Mouse (Mus musculus) intestine, postnatal 0 days (tissue): ENCODE measurements around the gene Stk32c. TPM values are rescaled to one million over a fixed set of nuclear protein-coding genes. Genes with fewer than 3 reads are reported as not detected.

Experiments
- ATAC-seq: fragments of 200-750 bp; cut with Nextera tagmentation; 2 replicates; pipeline ENCODE4 v1.8.0; 2017; ENCODE audit warnings: mild to moderate bottlenecking, moderate TSS enrichment, moderate library complexity
- H3K27ac ChIP-seq: fragments of 300-500 bp; sonication (generic); 2 replicates; pipeline ENCODE4 v1.5.1; 2014; ENCODE audit warnings: mild to moderate bottlenecking, low read depth, low read length, moderate library complexity
- H3K27me3 ChIP-seq: fragments of 300-500 bp; sonication (generic); replicated peaks from 2 replicates; pipeline ENCODE4 v1.6.1; 2014; ENCODE audit warnings: low read length, mixed read lengths; ENCODE audit not compliant: control insufficient read depth, insufficient read depth
- H3K36me3 ChIP-seq: fragments of 300-500 bp; sonication (generic); 2 replicates; pipeline ENCODE4 v1.6.1; 2014; ENCODE audit warnings: mild to moderate bottlenecking, moderate library complexity; ENCODE audit not compliant: control insufficient read depth, insufficient read depth
- H3K4me1 ChIP-seq: fragments of 300-500 bp; sonication (generic); replicated peaks from 2 replicates; pipeline ENCODE4 v1.6.1; 2014; ENCODE audit warnings: antibody characterized with exemption, low read length, mixed read lengths; ENCODE audit not compliant: control insufficient read depth, insufficient read depth
- H3K4me2 ChIP-seq: fragments of 300-500 bp; sonication (generic); replicated peaks from 2 replicates; pipeline ENCODE4 v1.6.1; 2014; ENCODE audit warnings: low read depth, mild to moderate bottlenecking, moderate library complexity
- H3K4me3 ChIP-seq: fragments of 300-500 bp; sonication (generic); 2 replicates; pipeline ENCODE4 v1.5.1; 2014; ENCODE audit warnings: low read depth, low read length
- H3K9ac ChIP-seq: fragments of 300-500 bp; sonication (generic); 2 replicates; pipeline ENCODE4 v1.6.1; 2014; ENCODE audit warnings: mild to moderate bottlenecking, low read depth, low read length
- H3K9me3 ChIP-seq: fragments of 300-500 bp; sonication (generic); 2 replicates; pipeline ENCODE4 v1.6.1; 2016; ENCODE audit warnings: mixed run types; ENCODE audit not compliant: control insufficient read depth
- CTCF ChIP-seq: sonication (generic); IDR thresholded peaks from 2 replicates; pipeline ENCODE4 v1.5.1; 2016; ENCODE audit warnings: low read depth, mild to moderate bottlenecking, control low read depth, antibody characterized with exemption, moderate library complexity
- WGBS: fragments of 180-500 bp; shearing (Covaris S2); extraction: QIAGEN DNeasy Blood & Tissue Kit; methylation state at CpG from one replicate; pipeline ENCODE4 v1.1.7; 2014; 5-methylcytosine and 5-hydroxymethylcytosine counted together
- polyA plus RNA-seq: library from polyadenylated mRNA; unstranded; fragments of >200 nt; fragmentation: Nextera tagmentation; extraction: Ambion mirVana; gene quantifications from 2 replicates; pipeline ENCODE4 v1.2.1, GENCODE M21; 2015

Stk32c gene
- polyA plus RNA-seq, 1 experiment from 2014 or later, result 0.07 TPM

DNA sequence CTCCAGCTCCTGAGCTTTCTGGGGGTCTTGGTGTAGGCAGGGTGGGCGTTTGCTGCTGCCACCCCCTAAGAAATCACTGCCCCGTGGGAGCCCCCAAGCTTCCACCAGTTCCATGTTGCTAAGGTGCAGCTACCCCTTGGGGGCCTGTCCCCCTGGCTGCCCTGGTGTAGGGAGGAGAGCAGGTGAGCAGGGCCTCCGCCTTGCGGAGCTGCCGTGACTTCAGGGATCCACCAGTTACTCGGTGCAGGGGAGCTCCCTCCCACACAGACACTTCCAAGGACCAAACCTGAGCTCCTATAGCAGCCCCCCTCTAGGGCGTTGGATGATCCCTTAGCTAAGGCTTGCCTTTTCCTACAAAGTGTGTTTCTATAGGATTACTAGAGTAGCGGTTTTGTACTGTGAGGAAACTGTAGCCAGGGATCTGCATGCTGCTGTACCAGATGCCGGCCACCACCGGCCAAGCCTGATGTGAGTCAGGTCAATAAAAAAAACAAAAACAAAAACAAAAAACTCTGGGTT is 111.8 kb downstream of the Stk32c start:
- H3K9ac ChIP-seq, result no peak overlapping the region
- no peak overlapping the region for H3K4me3 ChIP-seq
- 74% methylated on average over 10 of the region's 10 CpGs for WGBS
- no peaks in the 10 kb centered on the region for H3K27me3 ChIP-seq
- TF ChIP-seq CTCF, result no peak
- ATAC-seq, result no peak
- no peak overlapping the region for H3K27ac ChIP-seq
- no peaks in the 10 kb centered on the region for H3K36me3 ChIP-seq
- no peaks in the 10 kb centered on the region for H3K9me3 ChIP-seq
- no peaks in the 10 kb centered on the region for H3K4me1 ChIP-seq
- no peak overlapping the region for H3K4me2 ChIP-seq

DNA sequence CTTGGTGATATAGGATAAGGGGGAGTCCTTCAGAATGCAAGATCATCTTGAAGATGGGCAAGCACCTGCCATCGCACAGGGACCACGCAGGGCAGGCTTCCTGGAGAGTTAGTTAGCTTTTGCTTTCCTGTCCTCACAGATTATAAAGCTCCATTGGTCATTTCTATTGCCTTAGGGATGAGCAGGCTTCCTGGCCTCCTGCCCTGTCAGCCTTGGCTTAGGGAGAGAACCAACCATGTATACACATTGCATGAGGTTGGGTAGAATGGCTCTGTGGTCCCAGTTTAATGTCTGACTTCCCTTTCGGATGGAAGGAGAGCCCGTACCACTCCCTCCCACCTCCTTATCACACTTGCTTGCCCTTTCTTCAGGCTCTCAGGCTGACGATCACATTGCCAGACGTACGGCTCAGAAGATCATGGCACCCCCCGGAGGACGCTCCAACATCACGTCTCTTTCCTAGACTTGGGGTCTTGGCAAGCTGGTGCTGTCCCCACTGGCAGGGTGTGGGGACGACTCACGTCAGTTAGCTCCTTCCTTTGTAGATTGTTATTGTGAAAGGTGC is 112.5 kb downstream of the Stk32c start:
- WGBS, result 73% methylated on average over 12 of the region's 12 CpGs
- no peak for ATAC-seq
- no peaks in the 10 kb centered on the region for H3K9me3 ChIP-seq

DNA sequence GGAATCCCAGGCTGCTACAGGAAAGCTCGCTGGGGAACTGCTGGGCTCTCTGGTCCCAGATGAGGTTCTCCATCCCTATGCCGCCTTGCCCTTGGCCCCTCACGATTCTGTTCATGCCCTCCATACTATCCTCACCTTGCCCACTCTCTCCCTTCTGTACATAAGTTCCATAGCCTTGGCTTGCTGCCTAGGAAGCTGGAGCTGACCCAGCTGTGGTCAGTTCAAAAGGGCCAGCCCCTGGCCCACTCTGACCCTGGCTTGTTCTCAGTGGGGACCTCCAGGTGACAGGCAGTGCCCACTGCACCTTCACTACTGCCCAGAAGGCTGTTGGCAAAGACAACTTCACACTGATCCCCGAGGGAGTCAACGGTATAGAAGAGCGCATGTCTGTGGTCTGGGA is 116.7 kb downstream of the Stk32c start:
- Histone ChIP-seq H3K9ac (no peak overlapping the region), H3K27ac (no peak overlapping the region), H3K4me2 (no peak overlapping the region), H3K4me3 (no peak overlapping the region), H3K36me3 (no peaks in the 10 kb centered on the region), H3K27me3 (no peaks in the 10 kb centered on the region), H3K9me3 (no peaks in the 10 kb centered on the region), H3K4me1 (no peaks in the 10 kb centered on the region)
- ATAC-seq, result no peak
- 86% methylated on average over 6 of the region's 6 CpGs for WGBS
- no peak for TF ChIP-seq CTCF

More for the DNA sequence above, 112.5 kb downstream of the Stk32c start:
- no peak for TF ChIP-seq CTCF
- no peak overlapping the region for H3K9ac ChIP-seq
- no peak overlapping the region for H3K4me2 ChIP-seq
- no peaks in the 10 kb centered on the region for H3K36me3 ChIP-seq
- H3K4me1 ChIP-seq, result no peaks in the 10 kb centered on the region
- no peaks in the 10 kb centered on the region for H3K27me3 ChIP-seq
- no peak overlapping the region for H3K27ac ChIP-seq
- no peak overlapping the region for H3K4me3 ChIP-seq

DNA sequence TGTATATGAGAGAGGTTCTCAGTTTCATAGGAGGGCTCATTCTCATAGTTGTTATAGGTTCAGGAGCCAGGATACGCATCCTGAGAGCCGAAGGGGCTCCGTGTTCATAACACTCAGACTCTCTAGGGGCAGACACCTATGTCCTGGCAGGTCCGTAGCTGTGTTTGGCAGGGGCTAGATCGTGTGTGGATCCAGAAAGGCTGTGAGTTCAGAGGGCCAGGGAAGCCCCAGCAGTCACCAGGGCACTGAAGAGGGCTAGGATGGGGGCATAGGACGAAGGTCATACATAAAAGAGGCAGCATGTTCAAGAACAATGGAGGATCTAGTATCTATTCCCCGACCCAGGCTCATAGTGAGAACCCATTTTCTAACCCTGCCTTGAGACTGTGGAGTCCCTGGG is 117.8 kb downstream of the Stk32c start:
- ATAC-seq, result no peak
- WGBS, result 87% methylated on average over 7 of the region's 7 CpGs
- no peaks in the 10 kb centered on the region for H3K27me3 ChIP-seq
- TF ChIP-seq CTCF, result no peak
- H3K9me3 ChIP-seq, result no peaks in the 10 kb centered on the region
- no peak overlapping the region for H3K4me3 ChIP-seq
- H3K4me2 ChIP-seq, result no peak overlapping the region
- no peak overlapping the region for H3K9ac ChIP-seq
- no peak overlapping the region for H3K27ac ChIP-seq
- no peaks in the 10 kb centered on the region for H3K36me3 ChIP-seq
- H3K4me1 ChIP-seq, result no peaks in the 10 kb centered on the region

DNA sequence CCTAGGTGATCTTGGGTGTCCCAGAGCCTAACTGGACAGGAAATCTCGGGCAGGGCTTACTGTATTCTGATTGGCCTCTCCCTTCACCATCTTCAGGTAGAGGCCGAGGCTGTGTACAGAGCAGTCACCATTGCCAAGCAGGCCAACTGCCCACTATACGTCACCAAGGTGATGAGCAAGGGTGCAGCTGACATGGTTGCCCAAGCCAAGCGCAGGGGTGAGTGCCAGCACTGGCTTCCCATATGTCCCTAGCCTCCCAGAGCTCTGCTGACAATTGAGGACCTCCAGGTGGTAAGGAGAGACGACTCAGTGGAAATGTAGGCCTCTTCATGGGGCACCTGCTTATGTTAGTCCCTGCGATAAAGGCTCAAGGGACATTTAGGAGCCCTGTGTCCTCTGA is 118.3 kb downstream of the Stk32c start:
- H3K4me1 ChIP-seq, result no peaks in the 10 kb centered on the region
- no peaks in the 10 kb centered on the region for H3K9me3 ChIP-seq
- H3K27ac ChIP-seq, result no peak overlapping the region
- ATAC-seq, result no peak
- WGBS, result 79% methylated on average over 6 of the region's 6 CpGs
- no peaks in the 10 kb centered on the region for H3K36me3 ChIP-seq
- H3K4me3 ChIP-seq, result no peak overlapping the region
- no peak for TF ChIP-seq CTCF
- no peak overlapping the region for H3K4me2 ChIP-seq
- H3K9ac ChIP-seq, result no peak overlapping the region
- no peaks in the 10 kb centered on the region for H3K27me3 ChIP-seq

DNA sequence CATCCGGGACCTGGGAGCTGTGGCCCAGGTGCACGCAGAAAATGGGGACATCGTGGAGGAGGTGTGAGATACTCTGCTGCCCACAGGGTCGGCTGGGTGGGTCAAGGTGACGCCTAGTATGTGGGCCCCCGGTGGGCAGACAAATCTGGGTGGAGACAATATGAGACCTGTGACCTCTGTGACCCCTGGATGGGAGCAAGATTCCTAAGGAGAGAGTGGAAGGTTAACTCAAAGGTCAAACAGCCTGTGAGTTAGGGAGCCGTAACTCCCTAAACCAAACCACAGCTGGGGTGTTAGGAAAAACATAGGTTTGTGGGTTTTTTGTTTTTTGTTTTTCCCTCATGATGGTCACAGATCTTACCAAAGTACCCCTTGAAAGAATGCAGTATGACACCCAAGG is 119.3 kb downstream of the Stk32c start:
- ATAC-seq, result no peak

More for the DNA sequence above, 119.3 kb downstream of the Stk32c start:
- no peaks in the 10 kb centered on the region for H3K4me1 ChIP-seq
- no peak overlapping the region for H3K27ac ChIP-seq
- H3K36me3 ChIP-seq, result no peaks in the 10 kb centered on the region
- 74% methylated on average over 7 of the region's 7 CpGs for WGBS
- H3K27me3 ChIP-seq, result no peaks in the 10 kb centered on the region
- H3K9me3 ChIP-seq, result no peaks in the 10 kb centered on the region
- no peak overlapping the region for H3K9ac ChIP-seq
- no peak for TF ChIP-seq CTCF
- H3K4me2 ChIP-seq, result no peak overlapping the region
- H3K4me3 ChIP-seq, result no peak overlapping the region
